Mouse (Mus musculus) gonadal fat pad, adult 2 months (tissue): ENCODE results near the gene Fam228b. TPM values are rescaled to one million over a fixed set of nuclear protein-coding genes. Genes with fewer than 3 reads are reported as not detected.
"Not testable (repeated sequence)": the region's sequence is repeated elsewhere in the genome, so short reads cannot be mapped to it uniquely, and the experiment has no call there.

Source experiments
- DNase-seq: peaks from one replicate; pipeline ENCODE4 v3.0.0-alpha.2; 2012; ENCODE audit warnings: low read depth
- polyA plus RNA-seq: library from polyadenylated mRNA; depleted of rRNA; stranded (reverse); fragments of >200 nt; gene quantifications from 2 replicates; pipeline ENCODE4 v1.2.3, GENCODE M21; 2012; rRNA removed

Gene Fam228b
- polyA plus RNA-seq = 1.4 TPM in 2 replicates

DNA sequence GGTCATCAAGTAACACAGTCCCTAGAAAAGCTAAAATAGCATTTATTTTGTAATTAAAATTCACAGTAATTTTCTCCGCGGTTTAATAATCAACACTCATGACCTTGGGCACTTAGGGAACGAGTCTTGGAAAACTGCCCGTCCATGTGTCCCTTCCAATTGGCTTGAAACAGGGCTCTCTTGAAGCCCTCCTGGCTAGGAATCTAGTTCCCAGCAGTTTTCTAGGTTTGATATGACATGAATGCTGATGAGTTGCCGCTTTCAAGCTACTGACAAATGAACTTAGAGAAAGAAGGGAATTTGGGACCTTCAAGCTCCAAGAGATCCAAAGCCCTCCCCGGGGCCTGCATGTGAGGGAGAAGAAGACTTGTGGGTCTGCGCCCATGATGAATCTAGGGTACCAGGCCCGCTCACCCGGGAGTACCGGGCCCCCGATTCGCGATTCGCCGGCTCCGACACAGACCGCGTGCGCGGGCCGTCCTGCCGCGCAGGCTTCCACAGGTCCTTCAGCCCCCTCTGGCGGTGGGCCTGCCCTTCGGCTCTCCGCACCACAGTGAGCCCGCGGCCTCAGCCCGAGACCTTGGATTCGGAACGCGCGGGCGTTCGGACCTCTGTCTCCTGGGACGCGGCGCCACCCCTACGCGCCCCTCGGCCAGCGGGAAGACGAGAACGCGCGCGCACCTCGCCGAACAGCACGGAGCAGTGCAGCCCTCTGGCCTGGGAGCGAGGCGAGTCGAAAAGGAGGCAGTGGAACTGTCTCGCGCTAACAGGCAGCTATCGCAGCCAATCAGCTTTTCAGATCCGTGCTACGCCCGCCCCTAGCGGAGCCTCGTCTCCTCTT is at the start of gene Fam228b, which contains the start of gene Pfn4:
TSS of gene Fam228b (minus strand) at position 776 of the 841 bp plus-strand sequence.
TSS of gene Pfn4 (plus strand) at position 531 of the 841 bp plus-strand sequence.
- peak; percentile 38 for DNase-seq

DNA sequence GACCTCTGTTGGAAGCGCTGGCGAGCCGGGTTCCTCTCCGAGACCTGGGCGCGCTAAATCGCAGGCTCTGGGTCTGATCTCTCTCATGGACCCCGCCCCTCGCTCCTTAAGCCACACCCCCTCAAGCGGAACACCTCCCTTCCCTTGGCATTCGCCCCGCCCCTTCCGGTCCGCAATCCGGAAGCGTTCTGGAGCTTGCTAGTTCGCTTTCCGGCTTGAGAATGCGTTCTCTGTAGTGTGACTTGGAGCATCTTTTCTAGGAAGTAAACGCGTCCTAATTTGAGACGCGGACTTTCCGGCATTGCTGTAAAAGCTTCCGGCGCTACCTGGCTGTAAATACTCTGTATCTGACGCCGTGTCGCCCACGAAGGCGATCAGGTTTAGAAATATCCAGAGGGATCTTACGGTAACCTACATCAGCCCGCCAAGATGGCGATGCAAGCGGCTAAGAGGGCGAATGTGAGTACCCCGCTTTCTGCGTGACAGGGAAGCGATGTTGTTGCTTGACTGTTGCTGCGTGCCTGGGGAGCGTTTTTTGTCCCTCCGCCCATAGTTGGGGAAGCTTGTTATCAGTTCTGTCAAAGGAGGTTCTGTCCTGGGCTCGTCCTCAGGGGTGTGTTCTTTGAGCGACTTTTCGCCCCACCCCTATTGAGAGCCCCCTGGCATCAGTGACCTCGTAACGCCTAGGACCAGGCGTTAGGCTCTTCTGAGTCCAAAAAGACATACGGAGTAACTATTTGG is 48.5 kb upstream of the Fam228b start, which contains the start of gene Sf3b6:
TSS of gene Sf3b6 (plus strand) at position 184 of the 741 bp plus-strand sequence.
- DNase-seq = peak; percentile 69

DNA sequence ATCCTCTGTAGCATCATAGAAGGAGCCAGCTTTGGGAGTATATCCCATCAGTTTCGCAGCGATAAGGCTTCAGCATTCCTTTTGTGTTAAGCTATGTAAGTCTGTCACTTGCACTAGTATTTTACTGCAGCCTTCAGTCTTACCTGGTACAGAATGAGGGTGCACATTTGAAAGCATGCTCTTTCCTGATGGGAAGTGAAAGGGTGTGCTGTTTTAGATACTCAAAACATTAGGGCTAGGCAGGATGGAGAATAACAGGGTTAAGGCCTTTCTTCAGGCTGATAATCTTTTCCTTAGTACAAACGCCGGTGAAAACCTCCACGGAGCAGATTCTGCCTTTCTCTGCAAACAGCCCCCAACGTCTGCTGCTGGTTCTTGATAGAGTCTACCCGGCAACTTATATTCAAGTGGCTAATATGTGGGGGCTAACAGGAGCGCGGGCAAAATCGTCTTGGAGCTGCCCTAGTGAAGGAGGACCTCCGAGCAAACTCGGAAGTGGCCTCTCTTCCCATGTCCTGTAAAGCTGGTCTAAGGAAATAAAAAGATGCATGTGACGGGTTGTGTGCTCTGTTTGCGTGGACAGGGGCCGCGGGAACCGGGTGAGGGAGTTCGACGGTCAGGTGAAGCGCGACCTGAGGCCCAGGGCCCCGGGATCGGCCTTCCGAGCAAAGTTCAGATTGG is 47.8 kb upstream of the Fam228b start:
- DNase-seq = no peak

DNA sequence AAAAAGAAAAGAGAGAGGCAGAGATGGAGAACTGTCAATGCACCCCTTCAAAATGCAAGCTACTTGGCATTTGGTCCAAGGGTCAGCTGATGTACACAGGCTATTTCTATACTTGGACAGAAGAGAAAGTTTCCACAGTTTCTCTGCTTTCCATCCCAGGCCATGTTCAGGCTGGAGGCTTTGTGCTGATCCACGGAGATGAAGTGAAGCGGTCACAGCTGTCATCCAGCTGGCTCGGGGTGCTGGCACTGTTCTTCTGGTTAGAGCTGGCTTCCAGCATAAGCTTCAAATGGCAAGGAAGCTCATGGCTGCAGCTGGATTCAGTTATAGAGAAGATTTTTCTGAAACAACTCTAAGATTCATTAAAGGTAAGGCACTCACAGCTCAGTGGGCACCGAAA is 44.6 kb upstream of the Fam228b start:
- DNase-seq = no peak

DNA sequence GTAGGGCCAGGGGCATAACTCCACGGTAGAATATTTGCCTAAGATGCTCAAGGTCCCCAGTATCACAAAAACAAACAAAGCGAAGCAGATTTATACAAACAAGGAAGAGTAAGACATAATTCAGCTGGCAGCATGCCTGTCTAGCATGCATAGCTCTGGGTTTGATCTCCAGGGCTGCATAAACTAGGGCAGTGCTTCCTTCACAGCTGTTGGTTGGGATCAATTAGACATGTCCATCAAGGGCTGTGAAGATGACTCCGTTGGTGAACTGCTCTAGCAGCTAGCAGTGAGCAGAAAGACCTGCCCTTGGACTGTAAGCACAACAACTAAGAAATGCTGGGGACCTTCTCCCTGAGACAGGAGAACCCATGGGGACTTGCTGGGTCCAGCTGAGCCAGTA is 42.6 kb upstream of the Fam228b start:
- no peak for DNase-seq

DNA sequence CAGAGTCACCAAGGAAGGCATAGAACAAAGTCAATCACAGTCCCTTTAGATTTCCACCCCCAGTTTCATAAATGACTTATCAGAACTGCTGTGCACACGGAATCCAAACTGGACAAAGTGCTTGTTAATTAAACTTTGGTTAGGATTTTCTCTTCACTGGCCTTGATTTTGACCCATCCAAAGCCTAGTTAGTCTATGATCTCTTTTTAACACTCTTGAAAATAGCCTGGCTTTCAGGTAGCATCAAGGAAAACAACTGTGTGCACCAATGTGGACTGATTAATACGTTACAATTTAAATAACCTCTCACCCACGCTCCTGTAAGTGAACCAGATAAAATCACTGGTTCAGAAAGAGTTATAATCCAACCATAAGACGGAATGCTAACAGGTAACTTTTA is 42.0 kb upstream of the Fam228b start:
- no peak for DNase-seq

DNA sequence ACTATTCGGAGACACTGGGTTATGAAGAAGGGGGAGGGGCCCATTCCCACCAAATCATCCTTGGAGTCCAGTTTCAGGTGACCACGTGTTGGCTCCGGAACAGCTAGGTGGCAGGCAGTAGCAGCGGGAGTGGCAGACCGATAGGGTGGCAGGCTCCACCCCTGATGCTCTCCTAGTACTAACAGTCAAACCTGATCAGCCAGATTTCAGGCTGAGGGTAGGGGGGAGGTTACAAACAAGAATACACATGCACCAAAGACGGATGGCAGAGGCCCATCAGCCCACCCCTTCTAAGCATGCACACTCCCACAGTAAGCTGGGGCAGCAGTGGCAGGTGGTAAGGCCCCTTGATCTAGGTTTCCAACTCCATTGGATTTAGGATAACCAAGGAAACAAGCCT is 28.4 kb upstream of the Fam228b start:
- not testable (repeated sequence) for DNase-seq

DNA sequence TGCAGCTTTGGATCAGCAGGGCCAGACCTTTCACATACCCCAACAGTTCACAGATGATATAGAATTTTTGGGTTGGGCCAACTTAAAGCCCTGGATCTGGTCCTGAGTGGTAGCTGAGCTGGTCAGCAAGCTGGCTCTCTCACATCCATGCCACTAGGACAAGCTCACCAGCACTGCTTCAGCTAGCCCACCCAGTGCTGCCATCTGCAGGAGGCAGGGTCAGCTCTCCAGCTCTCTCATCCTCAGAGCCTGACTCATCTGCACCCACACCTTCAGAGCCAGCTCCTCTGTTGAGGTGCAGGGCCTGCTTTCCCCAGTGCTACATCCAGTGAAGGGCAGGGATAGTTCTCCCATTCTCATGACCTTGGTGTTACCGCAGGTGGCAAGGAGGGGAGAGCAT is 24.7 kb upstream of the Fam228b start:
- DNase-seq = no peak

DNA sequence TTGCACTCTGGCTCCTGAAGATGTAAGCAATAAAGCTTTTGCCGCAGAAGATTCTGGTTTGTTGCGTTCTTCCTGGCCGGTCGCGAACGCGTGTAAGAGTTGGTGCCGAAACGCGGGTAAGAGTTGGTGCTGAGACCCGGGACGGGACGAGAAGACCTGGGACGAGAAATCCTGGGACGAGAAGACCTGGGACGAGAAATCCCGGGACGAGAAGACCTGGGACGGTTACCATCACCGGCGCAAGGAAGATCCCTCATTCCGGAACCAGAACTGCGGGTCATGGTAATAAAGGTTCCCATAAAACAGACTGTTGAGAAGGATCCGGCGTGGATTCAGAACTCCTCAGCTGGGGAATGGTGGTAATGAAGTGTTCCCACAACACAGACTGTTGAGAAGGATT is 19.1 kb upstream of the Fam228b start:
- not testable (repeated sequence) for DNase-seq

DNA sequence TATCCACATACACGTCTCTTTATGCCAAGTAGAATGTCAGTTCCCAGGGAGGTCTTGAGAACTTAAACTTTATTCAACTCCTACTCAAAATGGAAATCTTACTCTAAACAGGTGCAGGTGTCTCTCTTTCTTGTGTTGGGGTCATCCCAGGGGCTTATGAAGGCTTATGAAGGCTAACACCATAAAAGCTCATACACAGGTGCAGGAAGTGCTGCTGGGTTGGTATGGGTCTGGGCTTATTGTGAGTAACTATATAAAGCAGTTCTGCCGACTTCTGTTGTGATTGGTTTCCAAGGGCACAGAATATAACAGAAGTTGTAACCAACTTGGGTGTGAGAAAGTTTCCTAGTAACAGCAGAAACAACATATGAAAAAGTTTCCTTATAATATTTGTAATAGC is 15.4 kb upstream of the Fam228b start:
- DNase-seq = no peak

DNA sequence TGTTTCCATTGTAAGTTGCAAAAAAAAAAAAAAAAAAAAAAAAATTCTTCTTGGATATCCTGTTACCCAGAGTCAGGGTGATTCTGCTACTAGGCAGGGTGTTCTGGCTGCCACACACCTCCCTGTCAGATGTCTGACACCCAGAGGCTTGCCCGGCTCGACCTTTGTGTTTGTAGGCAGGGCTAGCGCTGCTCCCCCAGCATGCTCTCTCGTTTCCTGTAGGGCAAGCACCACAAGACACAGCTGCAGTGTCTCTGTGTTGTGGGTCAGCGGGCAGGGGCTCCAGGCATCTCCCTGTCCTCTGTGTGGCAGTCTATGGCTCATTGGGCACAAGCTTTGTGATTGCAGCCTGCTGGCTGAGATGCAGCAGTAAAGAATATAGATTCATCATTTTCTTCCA is 14.5 kb upstream of the Fam228b start:
- DNase-seq = no peak

DNA sequence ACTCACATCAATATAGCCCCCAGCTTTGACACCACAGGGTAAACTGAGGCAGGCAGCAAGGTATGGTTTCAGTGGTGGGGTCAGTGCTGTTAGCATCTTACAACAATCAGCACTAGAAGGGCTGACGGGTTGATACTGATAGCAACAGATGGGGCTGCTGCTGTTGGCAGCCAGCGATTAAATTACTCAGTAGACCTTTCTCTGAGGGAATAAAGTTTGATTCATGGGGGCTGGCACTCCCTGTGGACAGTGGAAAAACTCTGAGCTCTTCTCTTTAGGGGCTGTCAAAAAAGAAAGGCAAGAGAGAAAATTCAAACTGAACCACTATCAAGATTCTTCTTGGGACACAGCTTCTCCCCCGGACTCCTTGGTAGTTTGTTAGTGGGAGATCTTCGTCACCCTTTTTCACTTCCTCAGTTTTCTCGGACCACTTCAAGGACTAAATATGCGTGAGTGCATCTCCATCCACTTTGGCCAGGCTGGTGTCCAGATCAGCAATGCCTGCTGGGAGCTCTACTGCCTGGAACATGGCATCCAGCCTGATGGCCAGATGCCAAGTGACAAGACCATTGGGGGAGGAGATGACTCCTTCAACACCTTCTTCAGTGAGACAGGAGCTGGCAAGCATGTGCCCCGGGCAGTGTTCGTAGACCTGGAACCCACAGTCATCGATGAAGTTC is 12.8 kb upstream of the Fam228b start:
- DNase-seq = not testable (repeated sequence)

DNA sequence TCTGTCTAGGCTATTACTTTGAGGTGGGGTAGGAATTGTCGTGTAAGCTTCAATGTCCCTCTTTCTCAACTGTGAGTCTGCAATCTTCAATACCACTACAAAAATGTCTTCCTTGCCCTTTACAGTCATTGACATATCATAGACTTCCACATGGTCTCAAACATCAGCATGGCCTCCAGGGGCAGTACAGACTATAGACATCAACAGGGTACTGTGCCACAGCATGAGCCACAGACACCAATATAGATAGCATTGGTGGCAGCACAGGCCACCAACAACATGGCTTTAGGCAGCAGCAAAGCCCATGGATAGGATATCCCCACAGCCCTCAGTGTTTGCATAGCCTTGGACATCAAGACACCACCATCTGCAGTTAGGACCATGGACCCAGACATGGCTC is 12.2 kb upstream of the Fam228b start:
- DNase-seq = no peak

DNA sequence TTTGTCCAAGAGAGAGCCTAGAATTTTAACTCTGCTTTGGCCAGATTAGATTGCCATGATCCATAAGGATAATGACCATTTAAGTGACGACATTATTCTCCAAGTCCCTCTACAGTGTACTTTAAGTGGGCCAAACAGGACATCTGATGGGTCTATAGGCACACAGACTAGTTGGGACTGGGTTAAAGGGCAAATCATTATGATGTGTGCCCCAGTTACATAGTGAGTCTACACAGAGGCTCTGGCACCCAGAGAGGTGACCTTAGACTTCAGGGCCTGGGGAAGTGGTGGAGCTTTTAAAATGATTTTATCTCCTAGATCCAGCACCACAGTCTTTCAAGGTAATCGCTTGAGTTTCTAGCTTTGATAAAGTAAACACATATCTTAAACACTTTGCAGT is 11.2 kb upstream of the Fam228b start:
- no peak for DNase-seq

DNA sequence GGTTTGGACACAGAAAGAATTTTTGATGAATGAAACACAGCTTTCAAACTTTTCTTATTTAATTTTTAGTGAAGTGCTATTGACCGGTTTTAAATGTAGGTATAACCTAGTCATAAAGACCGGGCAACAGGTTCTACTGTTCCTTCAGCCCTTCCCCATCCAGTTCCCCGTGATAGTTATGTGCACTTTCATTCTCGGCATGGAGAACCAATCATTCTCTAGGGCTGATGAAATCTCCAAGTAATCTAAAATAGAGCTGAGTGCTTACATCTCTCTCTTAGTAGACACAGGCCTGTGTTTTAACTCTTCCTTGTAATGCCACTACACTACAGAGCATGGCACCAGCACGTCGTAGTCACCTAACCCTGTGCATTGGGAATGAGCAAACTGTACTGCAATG is 8.7 kb upstream of the Fam228b start:
- no peak for DNase-seq

DNA sequence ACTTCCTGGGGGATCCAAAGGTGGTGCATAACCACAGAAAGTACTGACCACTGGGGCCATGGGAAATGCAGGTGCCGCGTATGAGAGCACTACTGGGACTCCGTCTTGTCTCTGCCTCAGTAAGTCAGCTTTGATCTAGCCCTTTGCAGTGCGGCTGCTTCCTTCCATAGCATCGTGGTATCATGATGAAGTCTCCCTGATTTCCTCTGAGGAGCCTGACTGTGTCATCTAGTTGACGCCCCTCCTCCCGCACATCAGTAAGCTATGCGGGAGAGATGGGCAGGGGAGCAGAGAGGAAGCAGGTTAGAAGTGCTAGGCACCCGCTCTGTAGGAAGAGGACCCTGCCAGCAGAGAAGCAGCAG is 6.5 kb upstream of the Fam228b start:
- no peak for DNase-seq

DNA sequence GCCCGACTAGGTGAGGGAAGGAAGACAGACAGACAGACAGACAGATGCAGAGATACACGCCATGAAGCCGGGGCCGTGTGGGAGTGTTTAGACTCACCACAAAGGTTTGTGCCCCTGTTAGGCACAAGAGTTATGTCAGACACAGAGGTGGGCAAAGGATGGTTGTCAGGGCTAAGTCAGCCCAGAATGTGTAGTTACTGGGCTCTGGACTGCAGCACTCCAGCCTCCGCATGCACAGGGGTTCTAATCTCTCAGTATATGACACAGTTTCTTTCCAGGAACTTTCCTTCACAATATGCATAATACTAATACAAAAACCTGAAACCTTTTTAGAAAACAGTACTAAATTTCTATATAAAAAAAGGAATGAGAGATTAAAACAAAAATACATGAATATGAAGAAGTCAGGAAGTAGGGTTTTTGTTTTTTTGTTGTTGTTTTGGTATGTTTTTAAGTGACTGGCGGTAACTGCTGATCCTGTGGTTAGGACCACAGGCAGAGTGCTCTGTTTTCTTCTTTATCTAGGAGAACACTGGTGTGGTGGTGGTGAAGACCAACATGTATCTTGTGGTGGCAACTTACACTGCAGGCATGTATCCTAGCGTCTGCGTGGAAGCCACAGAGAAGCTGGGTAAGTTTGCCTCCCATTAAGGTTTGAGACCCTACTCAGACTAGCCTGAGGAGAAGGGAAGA is 6.0 kb upstream of the Fam228b start:
- no peak for DNase-seq

DNA sequence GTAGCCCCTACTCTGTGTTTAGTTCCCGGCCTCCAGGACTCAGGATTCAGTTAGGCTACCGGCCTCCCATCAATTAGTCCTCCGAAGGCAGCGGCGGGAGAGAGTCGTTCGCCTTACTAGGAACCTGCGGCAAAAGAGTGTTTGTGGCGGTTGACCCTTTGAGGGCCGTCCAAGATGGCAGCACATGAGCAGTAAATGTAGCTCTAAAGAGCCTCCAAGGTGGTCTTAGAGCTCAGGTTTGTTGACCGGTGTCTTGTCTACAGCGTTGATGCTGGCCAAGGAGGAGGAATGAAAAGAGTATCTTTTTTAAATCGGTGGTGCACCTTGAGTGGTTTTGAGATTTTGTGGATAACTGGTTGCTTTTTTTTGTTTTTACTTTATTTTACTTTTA is 261 bp upstream of the Fam228b start:
- no peak for DNase-seq

DNA sequence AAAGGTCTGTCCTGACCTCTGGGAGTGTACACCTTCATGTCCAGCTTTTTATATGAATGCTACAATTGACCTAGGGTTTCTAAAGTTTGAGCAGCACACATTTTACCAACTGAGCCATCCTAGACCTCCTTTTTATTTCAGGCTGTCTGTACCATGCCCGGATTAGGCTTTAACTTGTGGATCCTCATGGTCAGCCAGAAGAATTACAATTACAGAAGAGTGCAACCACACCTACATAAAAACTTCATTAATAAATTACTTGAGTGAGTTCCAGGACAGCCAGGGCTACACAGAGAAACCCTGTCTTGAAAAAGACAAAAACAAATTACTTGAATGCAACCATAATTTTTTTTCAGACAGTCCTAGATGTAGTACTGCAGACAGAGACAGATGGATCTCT is 12.0 kb downstream of the Fam228b start:
- no peak for DNase-seq

DNA sequence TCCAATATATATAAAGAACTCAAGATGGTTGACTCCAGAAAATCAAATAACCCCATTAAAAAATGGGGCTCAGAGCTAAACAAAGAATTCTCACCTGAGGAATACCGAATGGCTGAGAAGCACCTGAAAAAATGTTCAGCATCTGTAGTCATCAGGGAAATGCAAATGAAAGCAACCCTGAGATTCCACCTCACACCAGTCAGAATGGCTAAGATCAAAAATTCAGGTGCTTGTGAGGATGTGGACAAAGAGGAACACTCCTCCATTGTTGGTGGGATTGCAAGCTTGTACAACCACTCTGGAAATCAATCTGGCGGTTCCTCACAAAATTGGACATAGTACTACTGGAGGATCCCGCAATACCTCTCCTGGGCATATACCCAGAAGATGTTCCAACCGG is 14.6 kb downstream of the Fam228b start:
- not testable (repeated sequence) for DNase-seq

DNA sequence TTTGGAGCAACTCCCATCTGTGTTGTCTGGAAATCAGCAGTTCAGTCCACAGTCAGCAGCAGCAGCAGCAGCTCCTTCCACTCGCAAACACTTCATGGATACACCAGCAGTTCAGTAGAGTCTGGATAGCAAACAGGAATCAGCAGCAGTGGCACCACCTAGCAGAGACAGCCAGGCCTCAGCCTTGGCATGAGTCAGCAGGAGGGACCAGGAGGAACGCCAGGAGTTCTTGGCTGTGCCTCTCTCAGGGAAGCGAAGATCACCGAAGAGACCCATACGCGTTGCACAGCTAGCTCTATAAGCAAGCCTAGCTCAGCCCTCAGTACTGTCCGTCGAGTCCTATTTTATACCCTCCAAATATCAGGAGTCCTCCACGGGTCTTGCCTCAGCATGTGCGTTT is 24.6 kb downstream of the Fam228b start:
- DNase-seq = no peak
